Mouse (Mus musculus) liver, postnatal 0 days (tissue): Measurements from ENCODE around the gene Lmx1a. TPM values are rescaled to one million over a fixed set of nuclear protein-coding genes. Genes with fewer than 3 reads are reported as not detected.
A peak's percentile ranks its signal among the peaks of the same experiment; 100 is the strongest.

Experiments used
- ATAC-seq: fragments of 200-750 bp; cut with Nextera tagmentation; 2 replicates; pipeline ENCODE4 v1.8.0; 2017; ENCODE audit warnings: mild to moderate bottlenecking, moderate library complexity
- DNase-seq: peaks from one replicate; pipeline ENCODE4 v3.0.0-alpha.2; 2016
- H3K27ac ChIP-seq: fragments of 300-500 bp; sonication (generic); 2 replicates; pipeline ENCODE4 v1.5.1; 2014; ENCODE audit warnings: antibody characterized with exemption, moderate library complexity, mild to moderate bottlenecking, low read depth
- H3K27me3 ChIP-seq: fragments of 300-500 bp; sonication (generic); 2 replicates; pipeline ENCODE4 v1.6.1; 2014; ENCODE audit warnings: low read length, control low read depth, mixed read lengths; ENCODE audit not compliant: insufficient read depth
- H3K36me3 ChIP-seq: fragments of 300-500 bp; sonication (generic); replicated peaks from 2 replicates; pipeline ENCODE4 v1.6.1; 2014; ENCODE audit warnings: mild to moderate bottlenecking, control low read depth, low read length, moderate library complexity, mixed read lengths; ENCODE audit not compliant: insufficient read depth
- H3K4me1 ChIP-seq: fragments of 300-500 bp; sonication (generic); 2 replicates; pipeline ENCODE4 v1.6.1; 2014; ENCODE audit warnings: antibody characterized with exemption, mild to moderate bottlenecking, control low read depth; ENCODE audit not compliant: insufficient read depth
- H3K4me2 ChIP-seq: fragments of 300-500 bp; sonication (generic); 2 replicates; pipeline ENCODE4 v1.6.1; 2014; ENCODE audit warnings: low read depth, mild to moderate bottlenecking, low read length, moderate library complexity, mixed read lengths
- H3K4me3 ChIP-seq: fragments of 300-500 bp; sonication (generic); 2 replicates; pipeline ENCODE4 v1.5.1; 2014; ENCODE audit warnings: low read depth, low read length
- H3K9ac ChIP-seq: fragments of 300-500 bp; sonication (generic); replicated peaks from 2 replicates; pipeline ENCODE4 v1.6.1; 2014; ENCODE audit warnings: mild to moderate bottlenecking, moderate library complexity
- H3K9me3 ChIP-seq: fragments of 300-500 bp; sonication (generic); 2 replicates; pipeline ENCODE4 v1.6.1; 2016; ENCODE audit warnings: mild to moderate bottlenecking, control low read depth, low read length, mixed read lengths
- CTCF ChIP-seq: sonication (generic); IDR thresholded peaks from 2 replicates; pipeline ENCODE4 v1.5.1; 2016; ENCODE audit warnings: antibody characterized with exemption, low read depth
- EP300 ChIP-seq: IDR thresholded peaks from 2 replicates; pipeline ENCODE4 v1.6.1; 2016; ENCODE audit warnings: antibody characterized with exemption, low read depth, mild to moderate bottlenecking
- WGBS: fragments of 180-500 bp; shearing (Covaris S2); extraction: QIAGEN DNeasy Blood & Tissue Kit; methylation state at CpG from one replicate; pipeline ENCODE4 v1.1.7; 2014; ENCODE audit not compliant: insufficient replicate concordance; 5-methylcytosine and 5-hydroxymethylcytosine counted together
- polyA plus RNA-seq: library from polyadenylated mRNA; unstranded; fragments of >200 nt; fragmentation: Nextera tagmentation; extraction: Ambion mirVana; gene quantifications from 2 replicates; pipeline ENCODE4 v1.2.1, GENCODE M21; 2015

The Lmx1a gene
- polyA plus RNA-seq, 1 experiment from 2014 or later = not detected

DNA sequence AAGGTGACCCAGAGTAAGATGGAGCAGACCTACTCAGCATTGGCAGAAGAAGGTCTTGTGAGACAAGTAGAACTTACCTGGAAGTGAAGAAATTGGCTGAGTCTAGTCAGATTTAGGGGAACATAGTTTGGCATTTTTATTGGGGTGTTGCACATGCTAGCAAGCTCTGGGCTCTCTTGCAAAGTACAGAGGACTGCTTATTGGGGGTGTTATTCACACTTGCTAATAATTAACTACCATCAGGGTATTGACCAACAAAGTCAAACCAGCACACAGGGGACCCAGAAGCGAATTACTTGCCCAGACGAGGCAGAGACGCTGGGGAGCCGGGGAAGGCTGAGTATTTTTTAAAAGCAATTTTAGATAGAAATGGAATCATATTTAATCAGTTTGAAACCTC lies 77.6 kb downstream of the Lmx1a start:
- Histone ChIP-seq H3K4me1 (peaks cover 3% of the 10 kb centered on the region; the same call in 1 of the 2 replicates), H3K9ac (no peak overlapping the region), H3K27ac (no peak overlapping the region), H3K4me3 (no peak overlapping the region), H3K27me3 (no peaks in the 10 kb centered on the region), H3K36me3 (no peaks in the 10 kb centered on the region), H3K4me2 (no peak overlapping the region), H3K9me3 (no peaks in the 10 kb centered on the region)
- no peak for TF ChIP-seq CTCF
- TF ChIP-seq EP300 = no peak
- DNase-seq = no peak
- ATAC-seq = peak; percentile 40; the same call in 1 of the 2 replicates
- 59% methylated on average over 4 of the region's 4 CpGs for WGBS

DNA sequence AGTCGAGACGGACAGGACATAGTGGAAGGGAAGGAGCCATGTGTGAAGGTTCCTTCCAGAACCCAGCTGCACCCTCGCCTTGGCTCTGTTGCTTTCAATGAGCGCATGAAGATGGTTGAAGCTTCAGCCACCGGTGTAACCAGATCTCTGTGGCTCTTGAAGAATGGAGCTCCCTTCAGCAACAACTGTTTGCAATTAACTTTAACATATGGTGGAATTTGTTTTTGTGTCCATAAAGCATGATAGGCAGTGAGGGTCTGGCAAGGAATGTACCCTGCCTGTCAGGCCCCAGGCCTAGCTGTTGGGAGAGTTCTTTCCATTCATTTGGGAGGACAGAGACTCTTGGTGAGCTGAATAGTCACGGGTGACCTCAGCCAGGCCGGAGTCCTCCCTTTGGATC lies 81.4 kb downstream of the Lmx1a start:
- H3K36me3 ChIP-seq = no peaks in the 10 kb centered on the region
- TF ChIP-seq EP300 (no peak), CTCF (no peak)
- no peaks in the 10 kb centered on the region for H3K27me3 ChIP-seq
- H3K4me2 ChIP-seq = no peak overlapping the region
- no peak overlapping the region for H3K9ac ChIP-seq
- H3K9me3 ChIP-seq = no peaks in the 10 kb centered on the region
- no peak overlapping the region for H3K27ac ChIP-seq
- peaks cover 3% of the 10 kb centered on the region; the same call in 1 of the 2 replicates for H3K4me1 ChIP-seq
- DNase-seq = no peak
- ATAC-seq = no peak
- no peak overlapping the region for H3K4me3 ChIP-seq
- WGBS = 81% methylated on average over 7 of the region's 7 CpGs

DNA sequence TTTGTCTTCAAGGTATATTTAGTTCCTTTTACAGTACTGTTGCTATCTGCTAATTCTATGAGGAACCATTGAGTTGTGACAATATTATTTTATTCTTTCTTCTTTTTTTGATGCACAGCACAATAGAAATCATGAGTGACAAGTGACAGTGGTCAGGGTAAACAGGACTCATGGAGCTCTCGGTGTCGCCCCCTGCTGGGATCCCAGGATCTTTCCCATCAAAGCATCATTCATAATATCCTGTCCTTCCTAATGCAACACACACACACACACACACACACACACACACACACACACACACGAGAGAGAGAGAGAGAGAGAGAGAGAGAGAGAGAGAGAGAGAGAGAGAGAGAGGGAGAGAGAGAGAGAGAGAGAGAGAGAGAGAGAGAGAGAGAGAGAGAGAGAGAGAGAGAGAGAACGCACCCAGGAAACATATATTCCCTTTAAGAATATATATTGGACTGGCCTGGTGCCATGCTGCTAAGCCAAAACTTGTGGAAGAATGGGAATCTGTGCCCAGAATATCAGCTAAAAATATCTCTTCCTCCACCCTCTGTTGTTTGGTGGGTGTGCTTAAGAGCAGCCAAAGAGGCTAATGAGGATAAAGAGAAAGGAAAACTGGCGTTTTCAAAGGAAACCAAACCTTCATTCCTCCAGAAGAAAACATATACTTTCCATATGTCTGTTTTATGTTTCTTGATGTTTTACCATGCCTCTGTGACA lies 90.9 kb downstream of the Lmx1a start:
- Histone ChIP-seq H3K9me3 (no peaks in the 10 kb centered on the region), H3K36me3 (no peaks in the 10 kb centered on the region), H3K9ac (no peak overlapping the region), H3K4me2 (no peak overlapping the region), H3K4me3 (no peak overlapping the region), H3K27me3 (no peaks in the 10 kb centered on the region), H3K4me1 (no peaks in the 10 kb centered on the region), H3K27ac (no peak overlapping the region)
- DNase-seq = no peak
- ATAC-seq = no peak
- no peak for TF ChIP-seq EP300
- TF ChIP-seq CTCF = no peak
- 76% methylated on average over 4 of the region's 5 CpGs for WGBS

- no peak overlapping the region for H3K4me3 ChIP-seq
- peak; percentile 50; the same call in 1 of the 2 replicates for ATAC-seq
- no peaks in the 10 kb centered on the region for H3K36me3 ChIP-seq
- WGBS = 46% methylated on average over 10 of the region's 10 CpGs
- peak; percentile 75 for DNase-seq
- H3K27me3 ChIP-seq = no peaks in the 10 kb centered on the region
- no peak overlapping the region for H3K9ac ChIP-seq
- no peaks in the 10 kb centered on the region for H3K4me1 ChIP-seq
- TF ChIP-seq EP300 (no peak), CTCF (peak; percentile 79)
- H3K4me2 ChIP-seq = no peak overlapping the region
- no peak overlapping the region for H3K27ac ChIP-seq
- no peaks in the 10 kb centered on the region for H3K9me3 ChIP-seq
These were observed 92.9 kb downstream of the Lmx1a start for GRCm38 (mm10) chr1:167781787-167782484.

DNA sequence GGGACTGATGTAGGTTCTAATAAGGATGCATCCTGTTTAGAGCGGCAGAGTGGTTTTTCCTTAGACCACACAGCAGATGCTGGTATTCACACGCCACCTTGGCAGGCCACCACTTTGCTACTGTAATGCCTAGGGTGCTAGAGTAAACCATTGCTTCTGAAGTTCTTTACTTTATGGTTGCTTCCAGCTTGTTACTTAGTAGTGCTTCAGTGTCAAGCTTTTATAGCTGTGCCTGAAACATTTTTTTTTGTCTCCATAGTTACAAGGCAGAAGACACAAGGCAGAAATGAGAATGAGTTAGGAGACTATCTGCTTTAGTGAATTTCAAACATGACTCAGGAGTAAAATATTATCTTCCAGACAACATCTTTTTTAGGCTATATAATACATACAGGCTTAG lies 95.0 kb downstream of the Lmx1a start:
- Histone ChIP-seq H3K9ac (no peak overlapping the region), H3K9me3 (no peaks in the 10 kb centered on the region), H3K4me1 (no peaks in the 10 kb centered on the region), H3K4me2 (no peak overlapping the region), H3K27me3 (no peaks in the 10 kb centered on the region), H3K27ac (no peak overlapping the region), H3K36me3 (no peaks in the 10 kb centered on the region), H3K4me3 (no peak overlapping the region)
- DNase-seq (no peak), ATAC-seq (no peak)
- no peak for TF ChIP-seq CTCF
- TF ChIP-seq EP300 = no peak
- WGBS = 65% methylated on average over 2 of the region's 2 CpGs

DNA sequence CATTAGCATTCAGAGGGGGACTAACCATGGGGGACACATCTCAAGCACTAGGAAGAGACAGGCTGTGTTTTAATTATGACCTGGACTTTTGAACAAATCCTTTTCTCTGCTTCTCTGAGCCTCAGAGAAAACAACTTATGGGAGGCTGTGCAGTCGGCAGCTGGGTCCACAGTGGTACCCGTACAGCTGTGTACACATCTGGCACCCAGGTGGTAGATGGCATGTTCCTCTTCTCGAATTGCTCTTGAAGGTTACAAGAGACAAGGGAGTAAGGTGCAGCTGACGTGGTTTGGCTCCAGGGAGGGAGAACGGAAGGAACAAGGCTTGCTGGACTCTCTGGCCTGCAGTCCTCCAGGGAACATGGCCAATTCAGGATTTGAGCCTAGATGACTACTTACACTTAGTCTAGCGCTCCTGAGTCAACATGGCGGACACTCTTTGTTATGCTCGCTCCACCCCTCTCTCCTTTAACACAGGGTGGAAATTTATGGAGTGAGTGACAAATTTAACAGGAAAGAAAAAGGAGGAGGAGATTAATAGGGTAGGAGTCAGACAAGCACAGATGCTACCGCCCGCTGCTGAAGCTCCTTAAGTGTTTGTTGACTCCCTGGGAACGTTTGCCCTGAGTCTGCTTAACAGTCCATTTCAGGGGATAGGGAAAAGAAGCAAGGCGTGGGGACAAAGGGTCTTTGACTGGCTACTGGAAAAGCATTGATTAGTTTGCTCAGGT lies 99.8 kb downstream of the Lmx1a start:
- DNase-seq (no peak), ATAC-seq (no peak)
- no peak for TF ChIP-seq CTCF
- no peak for TF ChIP-seq EP300
- no peaks in the 10 kb centered on the region for H3K36me3 ChIP-seq
- H3K9me3 ChIP-seq = no peaks in the 10 kb centered on the region
- 59% methylated on average over 12 of the region's 12 CpGs for WGBS
- no peak overlapping the region for H3K9ac ChIP-seq
- no peak overlapping the region for H3K4me3 ChIP-seq
- H3K27me3 ChIP-seq = no peaks in the 10 kb centered on the region
- H3K27ac ChIP-seq = no peak overlapping the region
- no peaks in the 10 kb centered on the region for H3K4me1 ChIP-seq
- no peak overlapping the region for H3K4me2 ChIP-seq
